Mouse (Mus musculus): Measurements from ENCODE around the gene C1rb.
"Not testable (repeated sequence)": the region's sequence is repeated elsewhere in the genome, so short reads cannot be mapped to it uniquely, and the experiment has no call there.

C1rb gene

GRCm38 (mm10) chr6:124570026-124570425 is at the start of gene C1rb:
TSS of gene C1rb (plus strand) at chr6:124570294.
- DNase-seq = peak; percentile 65 to 75

GRCm38 (mm10) chr6:124522082-124522481 is 48.0 kb upstream of the C1rb start:
- DNase-seq = peak; percentile 19 to 51

GRCm38 (mm10) chr6:124527881-124528280 is 42.2 kb upstream of the C1rb start:
- no peak for DNase-seq

GRCm38 (mm10) chr6:124531077-124531476 is 39.0 kb upstream of the C1rb start:
- no peak for DNase-seq

GRCm38 (mm10) chr6:124536125-124536829 is 33.8 kb upstream of the C1rb start:
- not testable (repeated sequence) for DNase-seq

- DNase-seq = not testable (repeated sequence)
These were observed 28.9 kb upstream of the C1rb start for GRCm38 (mm10) chr6:124541176-124541575.

GRCm38 (mm10) chr6:124542284-124542683 is 27.8 kb upstream of the C1rb start, which contains the start of gene C1s1:
TSS of gene C1s1 (minus strand) at chr6:124542359.
- DNase-seq = peak; percentile 29 to 70

- DNase-seq = peak in 1 of 2 experiments; percentile 19
These were observed 25.6 kb upstream of the C1rb start for GRCm38 (mm10) chr6:124544466-124544865.

GRCm38 (mm10) chr6:124545425-124545824 is 24.7 kb upstream of the C1rb start:
- no peak for DNase-seq

- not testable (repeated sequence) for DNase-seq
These were observed 22.1 kb upstream of the C1rb start for GRCm38 (mm10) chr6:124547979-124548378.

- DNase-seq = no peak
These were observed 21.0 kb upstream of the C1rb start for GRCm38 (mm10) chr6:124549023-124549550.

- no peak for DNase-seq
These were observed 17.3 kb upstream of the C1rb start for GRCm38 (mm10) chr6:124552766-124553165.

- DNase-seq = not testable (repeated sequence)
These were observed 14.1 kb upstream of the C1rb start for GRCm38 (mm10) chr6:124555956-124556355.

GRCm38 (mm10) chr6:124561156-124561555 is 8.9 kb upstream of the C1rb start:
- DNase-seq = not testable (repeated sequence)

GRCm38 (mm10) chr6:124561611-124562010 is 8.5 kb upstream of the C1rb start:
- not testable (repeated sequence) for DNase-seq

GRCm38 (mm10) chr6:124575155-124575678 is 5.1 kb downstream of the C1rb start:
- not testable (repeated sequence) for DNase-seq

- peak; percentile 8 to 38 for DNase-seq
These were observed 10.1 kb downstream of the C1rb start for GRCm38 (mm10) chr6:124580155-124580554.

- DNase-seq = no peak
These were observed 12.1 kb downstream of the C1rb start for GRCm38 (mm10) chr6:124582231-124582630.

GRCm38 (mm10) chr6:124584935-124585334 is 14.8 kb downstream of the C1rb start:
- DNase-seq = no peak

- DNase-seq = no peak
These were observed 15.7 kb downstream of the C1rb start for GRCm38 (mm10) chr6:124585761-124586160.

- no peak for DNase-seq
These were observed 16.2 kb downstream of the C1rb start for GRCm38 (mm10) chr6:124586266-124586665.

GRCm38 (mm10) chr6:124588771-124589170 is 18.7 kb downstream of the C1rb start:
- no peak for DNase-seq

- peak; percentile 30 to 59 for DNase-seq
These were observed 22.1 kb downstream of the C1rb start for GRCm38 (mm10) chr6:124592186-124592700.

- no peak for DNase-seq
These were observed 23.0 kb downstream of the C1rb start for GRCm38 (mm10) chr6:124593121-124593520.
